Mouse (Mus musculus) left cerebral cortex, adult 8-10 months (tissue): ENCODE data around the gene Rabgef1. TPM values are rescaled to one million over a fixed set of nuclear protein-coding genes. Genes with fewer than 3 reads are reported as not detected.
A peak's percentile ranks its signal among the peaks of the same experiment; 100 is the strongest.

ENCODE experiments used
- DNase-seq, 2 experiments: peaks; one replicate each; pipeline ENCODE4 v3.0.0; 2022; ENCODE audit warnings: low spot score in 2 of 2
- total RNA-seq, 4 experiments: library from RNA; stranded (reverse); gene quantifications; 2 replicates each; pipeline ENCODE4 v1.2.4; 2022

The Rabgef1 gene
- total RNA-seq, 4 experiments from 2014 or later: 50.7 to 60.7 (median 53.0) TPM

GRCm38 (mm10) chr5:130171956-130172601 is 481 bp downstream of the Rabgef1 start:
- DNase-seq: peak; percentile 19 to 45

- DNase-seq: no peak
Measured at GRCm38 (mm10) chr5:130173012-130173411, 1.4 kb downstream of the Rabgef1 start.

- no peak for DNase-seq
Measured at GRCm38 (mm10) chr5:130177871-130178270, 6.3 kb downstream of the Rabgef1 start.

- no peak for DNase-seq
Measured at GRCm38 (mm10) chr5:130180362-130180761, 8.8 kb downstream of the Rabgef1 start.

GRCm38 (mm10) chr5:130181740-130182540 is 10.3 kb downstream of the Rabgef1 start:
- DNase-seq: no peak

- DNase-seq: no peak
Measured at GRCm38 (mm10) chr5:130182541-130182821, 10.9 kb downstream of the Rabgef1 start.

GRCm38 (mm10) chr5:130184193-130184856 is 12.7 kb downstream of the Rabgef1 start:
- no peak for DNase-seq

GRCm38 (mm10) chr5:130185312-130185711 is 13.7 kb downstream of the Rabgef1 start:
- DNase-seq: no peak

GRCm38 (mm10) chr5:130187383-130187782 is 15.8 kb downstream of the Rabgef1 start:
- peak; percentile 11 to 18 for DNase-seq

- DNase-seq: no peak
Measured at GRCm38 (mm10) chr5:130190909-130191308, 19.3 kb downstream of the Rabgef1 start.

GRCm38 (mm10) chr5:130191865-130192264 is 20.3 kb downstream of the Rabgef1 start:
- no peak for DNase-seq

- DNase-seq: no peak
Measured at GRCm38 (mm10) chr5:130192356-130192944, 20.9 kb downstream of the Rabgef1 start.

GRCm38 (mm10) chr5:130193760-130194159 is 22.2 kb downstream of the Rabgef1 start:
- DNase-seq: no peak

GRCm38 (mm10) chr5:130196307-130196706 is 24.7 kb downstream of the Rabgef1 start:
- DNase-seq: no peak

GRCm38 (mm10) chr5:130197454-130197853 is 25.9 kb downstream of the Rabgef1 start:
- no peak for DNase-seq

GRCm38 (mm10) chr5:130197981-130198380 is 26.4 kb downstream of the Rabgef1 start:
- DNase-seq: no peak

- no peak for DNase-seq
Measured at GRCm38 (mm10) chr5:130200233-130201029, 28.8 kb downstream of the Rabgef1 start.

- no peak for DNase-seq
Measured at GRCm38 (mm10) chr5:130203948-130204347, 32.4 kb downstream of the Rabgef1 start.

GRCm38 (mm10) chr5:130204560-130204959 is 33.0 kb downstream of the Rabgef1 start:
- DNase-seq: no peak

- DNase-seq: no peak
Measured at GRCm38 (mm10) chr5:130205441-130206023, 33.9 kb downstream of the Rabgef1 start.

GRCm38 (mm10) chr5:130207299-130207698 is 35.7 kb downstream of the Rabgef1 start:
- DNase-seq: no peak
